In the genomic region with DNA sequence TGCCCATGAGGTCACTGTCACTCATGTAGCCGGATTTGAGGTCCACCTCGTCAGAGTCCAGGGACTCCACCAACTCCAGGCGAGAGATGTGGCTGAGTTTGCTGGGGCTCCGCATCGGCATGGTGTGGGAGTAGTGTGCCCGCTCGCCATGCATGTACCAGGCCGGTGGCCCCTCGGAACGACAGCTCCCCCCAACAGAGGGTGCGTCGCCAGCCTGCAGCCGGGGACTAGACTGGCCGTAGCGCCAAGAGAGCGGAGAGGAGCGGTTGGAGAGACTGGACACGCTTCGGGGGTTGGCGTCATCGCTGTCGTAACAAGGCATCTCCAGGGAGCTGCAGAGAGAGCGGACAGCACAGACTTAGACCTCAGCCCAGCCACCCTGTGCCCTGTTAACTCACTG, we compare ENCODE assay signal across 20 mouse cellular contexts.
DNase-seq lines count a peak whose midpoint lies in the region; ATAC-seq and TF ChIP-seq lines count a peak whose summit lies in the region.
"Had no signal": no experiment of that assay in that cellular context is flagged by ENCODE, and none has a peak within 500 bp of the region (broad histone marks: within the 10 kb centered on the region; RNA-seq: fewer than 3 reads in every experiment).

No protein-coding gene starts in this region.

- no peaks in the 10 kb centered on the region for H3K9me3 ChIP-seq in embryonic facial prominence, embryonic 13.5 days
- no peaks in the 10 kb centered on the region for H3K9me3 ChIP-seq in embryonic facial prominence, embryonic 10.5 days
- H3K9me3 ChIP-seq in heart, embryonic 10.5 days: no peaks in the 10 kb centered on the region
- no peaks in the 10 kb centered on the region for H3K9me3 ChIP-seq in kidney, postnatal 0 days (replicated peaks; ENCODE audit: low read length)
- no peaks in the 10 kb centered on the region for H3K9me3 ChIP-seq in midbrain, postnatal 0 days (ENCODE audit: low read length)
- H3K9me3 ChIP-seq in midbrain, embryonic 10.5 days (replicated peaks): no peaks in the 10 kb centered on the region
- H3K9me3 ChIP-seq: forebrain, embryonic 15.5 days; heart, embryonic 13.5 days had no signal

- H3K27me3 ChIP-seq in embryonic facial prominence, embryonic 13.5 days: no peaks in the 10 kb centered on the region
- no peaks in the 10 kb centered on the region for H3K27me3 ChIP-seq in embryonic facial prominence, embryonic 10.5 days (replicated peaks; ENCODE audit: low read depth, poor library complexity, severe bottlenecking)
- no peaks in the 10 kb centered on the region for H3K27me3 ChIP-seq in heart, embryonic 10.5 days (ENCODE audit: insufficient read depth, poor library complexity, severe bottlenecking)
- H3K27me3 ChIP-seq in kidney, postnatal 0 days (ENCODE audit: insufficient read depth, low read length): no peaks in the 10 kb centered on the region
- H3K27me3 ChIP-seq in midbrain, postnatal 0 days (ENCODE audit: insufficient read depth, low read length): no peaks in the 10 kb centered on the region
- no peaks in the 10 kb centered on the region for H3K27me3 ChIP-seq in midbrain, embryonic 10.5 days (ENCODE audit: low read depth, poor library complexity, severe bottlenecking)
- H3K27me3 ChIP-seq: CH12.LX; forebrain, embryonic 15.5 days; heart, embryonic 13.5 days; Patski had no signal

- peaks cover 19% of the 10 kb centered on the region for H3K36me3 ChIP-seq in embryonic facial prominence, embryonic 13.5 days
- H3K36me3 ChIP-seq in embryonic facial prominence, embryonic 10.5 days (replicated peaks): peaks cover 73% of the 10 kb centered on the region
- peaks cover 44% of the 10 kb centered on the region for H3K36me3 ChIP-seq in heart, embryonic 10.5 days
- 0 out of 2 replicates have a peak, but pooled peaks cover 3% of the 10 kb centered on the region for H3K36me3 ChIP-seq in kidney, postnatal 0 days (ENCODE audit: insufficient read depth, low read length)
- peaks cover 47% of the 10 kb centered on the region for H3K36me3 ChIP-seq in midbrain, postnatal 0 days (ENCODE audit: insufficient read depth, low read length)
- H3K36me3 ChIP-seq in midbrain, embryonic 10.5 days: peaks cover 47% of the 10 kb centered on the region

- intact Hi-C loops in heart, postnatal 10 days (cut with DNase I): no loop called here

- peaks cover 7% of the 10 kb centered on the region; the same call in 1 of the 2 replicates for H3K4me1 ChIP-seq in embryonic facial prominence, embryonic 13.5 days
- H3K4me1 ChIP-seq in embryonic facial prominence, embryonic 10.5 days: peaks cover 36% of the 10 kb centered on the region
- peaks cover 60% of the 10 kb centered on the region for H3K4me1 ChIP-seq in heart, embryonic 10.5 days
- peaks cover 4% of the 10 kb centered on the region; the same call in 1 of the 2 replicates for H3K4me1 ChIP-seq in kidney, postnatal 0 days (replicated peaks; ENCODE audit: insufficient read depth, low read length)
- H3K4me1 ChIP-seq in midbrain, postnatal 0 days (ENCODE audit: insufficient read depth, low read length): no peaks in the 10 kb centered on the region
- H3K4me1 ChIP-seq in midbrain, embryonic 10.5 days: peaks cover 28% of the 10 kb centered on the region
- H3K4me1 ChIP-seq: forebrain, embryonic 15.5 days had no signal

- H3K4me3 ChIP-seq in embryonic facial prominence, embryonic 13.5 days: no peak overlapping the region
- H3K4me3 ChIP-seq in embryonic facial prominence, embryonic 10.5 days: no peak overlapping the region
- H3K4me3 ChIP-seq in heart, embryonic 10.5 days: no peak overlapping the region
- H3K4me3 ChIP-seq in kidney, postnatal 0 days (replicated peaks; ENCODE audit: low read depth, low read length): no peak overlapping the region
- H3K4me3 ChIP-seq in midbrain, postnatal 0 days (ENCODE audit: low read depth, low read length): no peak overlapping the region
- H3K4me3 ChIP-seq in midbrain, embryonic 10.5 days: no peak overlapping the region
- H3K4me3 ChIP-seq: forebrain, embryonic 15.5 days; heart, embryonic 13.5 days had no signal

- DNase-seq in embryonic facial prominence, embryonic 10.5 days (ENCODE audit: low spot score): no peak
- no peak for DNase-seq in heart, embryonic 10.5 days (ENCODE audit: low spot score)
- no peak for DNase-seq in heart, postnatal 10 days
- DNase-seq in kidney, postnatal 0 days (ENCODE audit: low spot score): no peak
- no peak for DNase-seq in kidney, adult 9 months
- no peak for DNase-seq in midbrain, postnatal 0 days (ENCODE audit: low spot score)
- no peak for DNase-seq in midbrain, embryonic 10.5 days (ENCODE audit: low spot score)
- DNase-seq: adrenal gland, adult 2 months; cerebellum, adult 11-12 months; cerebellum, adult 9-10 months; cerebellum, postnatal 25 days; gastrocnemius, postnatal 10 days; kidney, adult 11 months had no signal

- no peak for TF ChIP-seq CTCF in kidney, postnatal 0 days (IDR thresholded peaks at IDR 0.05; ENCODE audit: low read depth)
- no peak for TF ChIP-seq CTCF in midbrain, postnatal 0 days (IDR thresholded peaks at IDR 0.05)

- ATAC-seq in embryonic facial prominence, embryonic 13.5 days (ENCODE audit: insufficient number of reproducible peaks, insufficient read depth, low FRiP score, low TSS enrichment, low read depth): 0 out of 2 replicates have a peak, but pooled peaks have one; percentile 8
- 0 out of 2 replicates have a peak, but pooled peaks have one; percentile 22 for ATAC-seq in kidney, postnatal 0 days (replicated peaks; ENCODE audit: low FRiP score, low read depth)
- 0 out of 2 replicates have a peak, but pooled peaks have one; percentile 18 for ATAC-seq in midbrain, postnatal 0 days (ENCODE audit: low FRiP score)
- ATAC-seq: activated CD4-positive, CD25-positive, alpha-beta regulatory T cell, adult 4 months; forebrain, embryonic 15.5 days; hindbrain, postnatal 0 days; Patski had no signal

- H3K9ac ChIP-seq in embryonic facial prominence, embryonic 13.5 days: no peak overlapping the region
- no peak overlapping the region for H3K9ac ChIP-seq in kidney, postnatal 0 days (ENCODE audit: low read depth, low read length)
- no peak overlapping the region for H3K9ac ChIP-seq in midbrain, postnatal 0 days (replicated peaks; ENCODE audit: low read length, poor library complexity, severe bottlenecking)
- H3K9ac ChIP-seq: forebrain, embryonic 15.5 days; heart, embryonic 13.5 days had no signal

- WGBS in embryonic facial prominence, embryonic 13.5 days: 93% methylated on average over 23 of the region's 23 CpGs
- WGBS in embryonic facial prominence, embryonic 10.5 days: 92% methylated on average over 23 of the region's 23 CpGs
- WGBS in heart, embryonic 10.5 days: 92% methylated on average over 23 of the region's 23 CpGs
- 82% methylated on average over 23 of the region's 23 CpGs for WGBS in kidney, postnatal 0 days
- WGBS in midbrain, postnatal 0 days: 90% methylated on average over 23 of the region's 23 CpGs
- WGBS in midbrain, embryonic 10.5 days: 91% methylated on average over 23 of the region's 23 CpGs

- no peak overlapping the region for H3K4me2 ChIP-seq in embryonic facial prominence, embryonic 13.5 days
- no peak overlapping the region for H3K4me2 ChIP-seq in kidney, postnatal 0 days (ENCODE audit: low read length)
- no peak overlapping the region for H3K4me2 ChIP-seq in midbrain, postnatal 0 days (ENCODE audit: low read depth, low read length, poor library complexity, severe bottlenecking)
- H3K4me2 ChIP-seq: forebrain, embryonic 15.5 days; heart, embryonic 13.5 days had no signal

- no peak overlapping the region for H3K27ac ChIP-seq in embryonic facial prominence, embryonic 13.5 days
- no peak overlapping the region for H3K27ac ChIP-seq in embryonic facial prominence, embryonic 10.5 days (replicated peaks)
- H3K27ac ChIP-seq in heart, embryonic 10.5 days: 0 out of 2 replicates have a peak overlapping the region, but pooled peaks have one; percentile 43
- no peak overlapping the region for H3K27ac ChIP-seq in kidney, postnatal 0 days
- H3K27ac ChIP-seq in midbrain, postnatal 0 days (ENCODE audit: low read depth, low read length): no peak overlapping the region
- no peak overlapping the region for H3K27ac ChIP-seq in midbrain, embryonic 10.5 days (replicated peaks)
- H3K27ac ChIP-seq: forebrain, embryonic 15.5 days; hindbrain, postnatal 0 days had no signal
